14 mouse cellular contexts compared by ENCODE assay signal in genomic region chr10:8658024-8658933, GRCm38 (mm10).
DNase-seq lines count a peak whose midpoint lies in the region; ATAC-seq and TF ChIP-seq lines count a peak whose summit lies in the region.
"Had no signal": no experiment of that assay in that cellular context is flagged by ENCODE, and none has a peak within 500 bp of the region (broad histone marks: within the 10 kb centered on the region; RNA-seq: fewer than 3 reads in every experiment).

No protein-coding gene starts in this region.

- peak; percentile 9 to 22 for DNase-seq in gastrocnemius, adult 8-10 months (ENCODE audit: low spot score in 2 of 2)
- no peak for DNase-seq in gastrocnemius, postnatal 10 days
- DNase-seq in urinary bladder, postnatal 36 days (ENCODE audit: low spot score in 2 of 2), result peak; percentile 20 to 63
- DNase-seq in urinary bladder, postnatal 10 days (ENCODE audit: low spot score), result no peak
- no peak for DNase-seq in thymus, postnatal 10 days (ENCODE audit: low spot score in 2 of 2)
- no peak for DNase-seq in right cerebral cortex, postnatal 14 days
- DNase-seq in layer of hippocampus, adult 2 months (ENCODE audit: low spot score in 2 of 2), result no peak
- DNase-seq: cerebellum, adult 11 months had no signal

- H3K27ac ChIP-seq in lung, embryonic 15.5 days, result peak overlapping the region; percentile 61
- H3K27ac ChIP-seq in layer of hippocampus, adult 2 months, result no peak overlapping the region
- H3K27ac ChIP-seq: hindbrain, embryonic 13.5 days; limb, embryonic 12.5 days had no signal

- no peak for TF ChIP-seq CTCF in layer of hippocampus, adult 2 months (conservative IDR thresholded peaks at IDR 0.05)

- H3K4me2 ChIP-seq in lung, embryonic 15.5 days, result no peak overlapping the region
- H3K4me2 ChIP-seq: hindbrain, embryonic 13.5 days; limb, embryonic 12.5 days had no signal

- peaks cover 10% of the 10 kb centered on the region; the same call in 1 of the 2 replicates for H3K4me1 ChIP-seq in lung, embryonic 15.5 days
- H3K4me1 ChIP-seq: hindbrain, embryonic 13.5 days; limb, embryonic 12.5 days had no signal

- H3K9ac ChIP-seq in lung, embryonic 15.5 days, result no peak overlapping the region
- H3K9ac ChIP-seq: hindbrain, embryonic 13.5 days; limb, embryonic 12.5 days had no signal

- no peaks in the 10 kb centered on the region for H3K27me3 ChIP-seq in lung, embryonic 15.5 days
- H3K27me3 ChIP-seq: hindbrain, embryonic 13.5 days; limb, embryonic 12.5 days had no signal

- H3K4me3 ChIP-seq in lung, embryonic 15.5 days, result no peak overlapping the region
- H3K4me3 ChIP-seq in layer of hippocampus, adult 2 months, result no peak overlapping the region
- H3K4me3 ChIP-seq: erythroblast, embryonic 14.5 days; hindbrain, embryonic 13.5 days; limb, embryonic 12.5 days had no signal

- WGBS in lung, embryonic 15.5 days, result 55% methylated on average over 6 of the region's 6 CpGs

- peak; percentile 70; the same call in 1 of the 2 replicates for ATAC-seq in lung, embryonic 15.5 days (ENCODE audit: borderline replicate concordance, extremely low read depth, low FRiP score, low TSS enrichment)
- ATAC-seq: activated CD4-positive, CD25-positive, alpha-beta regulatory T cell, adult 4 months had no signal

- H3K9me3 ChIP-seq in lung, embryonic 15.5 days, result no peaks in the 10 kb centered on the region
- H3K9me3 ChIP-seq: hindbrain, embryonic 13.5 days; limb, embryonic 12.5 days had no signal

- H3K36me3 ChIP-seq in lung, embryonic 15.5 days, result no peaks in the 10 kb centered on the region
- H3K36me3 ChIP-seq: G1E; hindbrain, embryonic 13.5 days; limb, embryonic 12.5 days had no signal

Comparison
In these comparisons a context has a peak if more than half of its experiments do, and no peak if none do; other contexts are left out.
1. DNase-seq: peak in gastrocnemius, adult 8-10 months (2 of 2) and urinary bladder, postnatal 36 days (2 of 2); none in gastrocnemius, postnatal 10 days (single experiment), urinary bladder, postnatal 10 days (single experiment), thymus, postnatal 10 days (0 of 2), right cerebral cortex, postnatal 14 days (single experiment) and layer of hippocampus, adult 2 months (0 of 2).